Mouse (Mus musculus) left cerebral cortex, adult 9 months (tissue): Measurements from ENCODE around the gene Olfr776.
"Not testable (repeated sequence)": the region's sequence is repeated elsewhere in the genome, so short reads cannot be mapped to it uniquely, and the experiment has no call there.

Source experiments
- DNase-seq, 2 experiments: peaks; one replicate each; pipeline ENCODE4 v3.0.0; 2022; ENCODE audit warnings: low spot score in 2 of 2

Olfr776 gene

GRCm38 (mm10) chr10:129258827-129259226 is at the start of gene Olfr776:
Gene Olfr776, plus strand, starts transcription at chr10:129259127.
- no peak for DNase-seq

- peak in 1 of 2 experiments; percentile 7 for DNase-seq
These were observed 28.2 kb upstream of the Olfr776 start for GRCm38 (mm10) chr10:129230737-129231136.

GRCm38 (mm10) chr10:129235904-129236303 is 23.0 kb upstream of the Olfr776 start, which contains the start of gene Olfr774:
Gene Olfr774, plus strand, starts transcription at chr10:129236204.
- no peak for DNase-seq

- no peak for DNase-seq
These were observed 10.8 kb upstream of the Olfr776 start, which contains the start of gene Olfr775 for GRCm38 (mm10) chr10:129248112-129248511. Gene Olfr775, plus strand, starts transcription at chr10:129248412.

- DNase-seq = no peak
These were observed 12.2 kb downstream of the Olfr776 start, which contains the start of gene Olfr777 for GRCm38 (mm10) chr10:129271081-129271535. Gene Olfr777, minus strand, starts transcription at chr10:129271485.

- DNase-seq = not testable (repeated sequence)
These were observed 54.0 kb downstream of the Olfr776 start for GRCm38 (mm10) chr10:129312973-129313372.

GRCm38 (mm10) chr10:129313521-129313920 is 54.6 kb downstream of the Olfr776 start:
- not testable (repeated sequence) for DNase-seq
